Mouse (Mus musculus): ENCODE results near the gene Icosl. TPM values are rescaled to one million over a fixed set of nuclear protein-coding genes. Genes with fewer than 3 reads are reported as not detected.
A peak's percentile ranks its signal among the peaks of the same experiment; 100 is the strongest.
"Not testable (repeated sequence)": the region's sequence is repeated elsewhere in the genome, so short reads cannot be mapped to it uniquely, and the experiment has no call there.

The Icosl gene
- 0.75 and 0.77 TPM in 2 replicates for polyA plus RNA-seq (2015; fragmentation: Nextera tagmentation; extraction: Ambion mirVana)

GRCm38 (mm10) chr10:78069101-78070011 is at the start of gene Icosl:
Gene Icosl, plus strand, starts transcription at chr10:78069302.
- ATAC-seq (ENCODE audit: low read depth) = peak; percentile 91
- Histone ChIP-seq H3K27me3 (peaks cover 38% of the 10 kb centered on the region), H3K9me3 (no peaks in the 10 kb centered on the region), H3K4me2 (peak within 1 kb of the TSS; percentile 99), H3K27ac (replicated peaks) (no peak within 1 kb of the TSS), H3K4me3 (peak within 1 kb of the TSS; percentile 55), H3K4me1 (replicated peaks) (peaks cover 16% of the 10 kb centered on the region), H3K36me3 (no peaks in the 10 kb centered on the region), H3K9ac (peak within 1 kb of the TSS; percentile 69)
- WGBS = under 1% methylated on average over 66 of the region's 66 CpGs

GRCm38 (mm10) chr10:78019984-78020383 is 49.1 kb upstream of the Icosl start:
- H3K27me3 ChIP-seq; H3K36me3 ChIP-seq; H3K4me2 ChIP-seq; H3K9me3 ChIP-seq; H3K4me1 ChIP-seq (replicated peaks); ATAC-seq (ENCODE audit: low read depth); H3K4me3 ChIP-seq; H3K9ac ChIP-seq; H3K27ac ChIP-seq (replicated peaks): not testable (repeated sequence)
- WGBS = 93% methylated on average over 7 of the region's 11 CpGs

- H3K36me3 ChIP-seq = not testable (repeated sequence)
These were observed 43.6 kb upstream of the Icosl start for GRCm38 (mm10) chr10:78025453-78025852.

GRCm38 (mm10) chr10:78028129-78028528 is 41.0 kb upstream of the Icosl start:
- no peak overlapping the region for H3K4me2 ChIP-seq
- no peaks in the 10 kb centered on the region for H3K4me1 ChIP-seq (replicated peaks)
- no peaks in the 10 kb centered on the region for H3K36me3 ChIP-seq
- ATAC-seq (ENCODE audit: low read depth) = peak; percentile 88
- no peak overlapping the region for H3K4me3 ChIP-seq
- H3K27ac ChIP-seq (replicated peaks) = no peak overlapping the region
- H3K27me3 ChIP-seq = no peaks in the 10 kb centered on the region
- H3K9me3 ChIP-seq = no peaks in the 10 kb centered on the region
- no peak overlapping the region for H3K9ac ChIP-seq
- WGBS = 5% methylated on average over 5 of the region's 5 CpGs

More at GRCm38 (mm10) chr10:78025453-78025852, 43.6 kb upstream of the Icosl start:
- H3K4me3 ChIP-seq; H3K9ac ChIP-seq; ATAC-seq (ENCODE audit: low read depth); H3K9me3 ChIP-seq; H3K27ac ChIP-seq (replicated peaks); H3K4me1 ChIP-seq (replicated peaks); H3K4me2 ChIP-seq; H3K27me3 ChIP-seq: not testable (repeated sequence)
- WGBS = 72% methylated on average over 6 of the region's 8 CpGs

GRCm38 (mm10) chr10:78029080-78029479 is 40.0 kb upstream of the Icosl start:
- Histone ChIP-seq H3K4me2 (no peak overlapping the region), H3K27ac (replicated peaks) (no peak overlapping the region), H3K36me3 (no peaks in the 10 kb centered on the region), H3K4me3 (no peak overlapping the region), H3K9ac (no peak overlapping the region), H3K9me3 (no peaks in the 10 kb centered on the region), H3K4me1 (replicated peaks) (no peaks in the 10 kb centered on the region), H3K27me3 (no peaks in the 10 kb centered on the region)
- no peak for ATAC-seq (ENCODE audit: low read depth)
- WGBS = 80% methylated on average over 1 of the region's 1 CpGs

GRCm38 (mm10) chr10:78031987-78032386 is 37.1 kb upstream of the Icosl start:
- Histone ChIP-seq H3K4me2 (no peak overlapping the region), H3K36me3 (no peaks in the 10 kb centered on the region), H3K27ac (replicated peaks) (no peak overlapping the region), H3K4me3 (no peak overlapping the region), H3K9me3 (no peaks in the 10 kb centered on the region), H3K27me3 (no peaks in the 10 kb centered on the region), H3K9ac (no peak overlapping the region), H3K4me1 (replicated peaks) (no peaks in the 10 kb centered on the region)
- 83% methylated on average over 2 of the region's 2 CpGs for WGBS
- no peak for ATAC-seq (ENCODE audit: low read depth)

- no peak for ATAC-seq (ENCODE audit: low read depth)
- H3K4me2 ChIP-seq = no peak overlapping the region
- 82% methylated on average over 4 of the region's 4 CpGs for WGBS
- no peak overlapping the region for H3K4me3 ChIP-seq
- H3K9me3 ChIP-seq = no peaks in the 10 kb centered on the region
- no peaks in the 10 kb centered on the region for H3K36me3 ChIP-seq
- H3K27me3 ChIP-seq = 0 out of 2 replicates have a peak, but pooled peaks cover under 1% of the 10 kb centered on the region
- H3K9ac ChIP-seq = no peak overlapping the region
- H3K4me1 ChIP-seq (replicated peaks) = no peaks in the 10 kb centered on the region
- H3K27ac ChIP-seq (replicated peaks) = no peak overlapping the region
These were observed 32.0 kb upstream of the Icosl start for GRCm38 (mm10) chr10:78037139-78037538.

- H3K27me3 ChIP-seq = 0 out of 2 replicates have a peak, but pooled peaks cover 8% of the 10 kb centered on the region
- no peak within 1 kb of the TSS for H3K4me3 ChIP-seq
- H3K4me2 ChIP-seq = no peak within 1 kb of the TSS
- ATAC-seq (ENCODE audit: low read depth) = no peak
- H3K27ac ChIP-seq (replicated peaks) = no peak within 1 kb of the TSS
- H3K4me1 ChIP-seq (replicated peaks) = 0 out of 2 replicates have a peak, but pooled peaks cover 5% of the 10 kb centered on the region
- no peaks in the 10 kb centered on the region for H3K36me3 ChIP-seq
- no peaks in the 10 kb centered on the region for H3K9me3 ChIP-seq
- 92% methylated on average over 5 of the region's 5 CpGs for WGBS
- no peak within 1 kb of the TSS for H3K9ac ChIP-seq
These were observed 27.5 kb upstream of the Icosl start, which contains the start of gene Dnmt3l for GRCm38 (mm10) chr10:78041647-78042046. Gene Dnmt3l, plus strand, starts transcription at chr10:78041947.

GRCm38 (mm10) chr10:78042096-78042495 is 27.0 kb upstream of the Icosl start:
- Histone ChIP-seq H3K27ac (replicated peaks) (no peak overlapping the region), H3K9me3 (no peaks in the 10 kb centered on the region), H3K4me3 (no peak overlapping the region), H3K4me2 (no peak overlapping the region), H3K4me1 (replicated peaks) (0 out of 2 replicates have a peak, but pooled peaks cover 5% of the 10 kb centered on the region), H3K36me3 (no peaks in the 10 kb centered on the region), H3K27me3 (0 out of 2 replicates have a peak, but pooled peaks cover 8% of the 10 kb centered on the region), H3K9ac (no peak overlapping the region)
- WGBS = 76% methylated on average over 7 of the region's 7 CpGs
- no peak for ATAC-seq (ENCODE audit: low read depth)

GRCm38 (mm10) chr10:78042697-78043405 is 26.3 kb upstream of the Icosl start:
- peak overlapping the region; percentile 51 for H3K4me2 ChIP-seq
- no peaks in the 10 kb centered on the region for H3K36me3 ChIP-seq
- ATAC-seq (ENCODE audit: low read depth) = peak; percentile 34; the same call in 1 of the 2 replicates
- peak overlapping the region; percentile 27 for H3K4me3 ChIP-seq
- no peaks in the 10 kb centered on the region for H3K9me3 ChIP-seq
- 63% methylated on average over 14 of the region's 14 CpGs for WGBS
- 0 out of 2 replicates have a peak, but pooled peaks cover 8% of the 10 kb centered on the region for H3K27me3 ChIP-seq
- H3K4me1 ChIP-seq (replicated peaks) = 0 out of 2 replicates have a peak, but pooled peaks cover 5% of the 10 kb centered on the region
- peak overlapping the region; percentile 17; the same call in 1 of the 2 replicates for H3K9ac ChIP-seq
- no peak overlapping the region for H3K27ac ChIP-seq (replicated peaks)

GRCm38 (mm10) chr10:78043406-78043836 is 25.7 kb upstream of the Icosl start, which contains the start of gene Aire:
Gene Aire, minus strand, starts transcription at chr10:78043610.
- no peaks in the 10 kb centered on the region for H3K9me3 ChIP-seq
- ATAC-seq (ENCODE audit: low read depth) = peak; percentile 81
- H3K9ac ChIP-seq = peak within 1 kb of the TSS; percentile 17; the same call in 1 of the 2 replicates
- H3K36me3 ChIP-seq = no peaks in the 10 kb centered on the region
- H3K27ac ChIP-seq (replicated peaks) = no peak within 1 kb of the TSS
- 0 out of 2 replicates have a peak, but pooled peaks cover 8% of the 10 kb centered on the region for H3K27me3 ChIP-seq
- H3K4me3 ChIP-seq = peak within 1 kb of the TSS; percentile 27
- WGBS = 2% methylated on average over 27 of the region's 27 CpGs
- H3K4me2 ChIP-seq = peak within 1 kb of the TSS; percentile 51
- 0 out of 2 replicates have a peak, but pooled peaks cover 5% of the 10 kb centered on the region for H3K4me1 ChIP-seq (replicated peaks)
